ENCODE assay signal across 9 mouse cellular contexts in the genomic region with DNA sequence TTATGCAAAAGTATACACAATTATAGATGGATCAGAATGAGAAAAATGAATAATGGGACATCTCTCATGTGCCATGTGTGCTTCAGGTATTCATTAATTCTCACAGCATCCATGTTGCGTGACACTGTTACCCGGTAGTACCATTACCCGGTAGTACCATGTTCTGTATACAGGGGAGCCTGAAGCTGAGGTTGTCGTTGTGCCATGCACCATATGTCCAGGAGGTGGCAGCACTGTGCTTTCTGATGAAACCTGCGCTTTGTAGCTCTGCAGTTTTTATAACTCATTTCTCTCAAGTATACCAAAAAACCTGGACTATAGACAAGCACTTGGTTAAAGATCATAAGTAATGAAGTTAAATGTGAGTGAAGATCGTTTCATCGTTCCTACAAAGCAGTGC. TPM values are rescaled to one million over a fixed set of nuclear protein-coding genes. Genes with fewer than 3 reads are reported as not detected.
DNase-seq lines count a peak whose midpoint lies in the region; ATAC-seq and TF ChIP-seq lines count a peak whose summit lies in the region.
"Had no signal": no experiment of that assay in that cellular context is flagged by ENCODE, and none has a peak within 500 bp of the region (broad histone marks: within the 10 kb centered on the region; RNA-seq: fewer than 3 reads in every experiment).

No protein-coding gene starts in this region.

- peaks cover 33 to 79% of the 10 kb centered on the region in 2 experiments for H3K36me3 ChIP-seq in CH12.LX (replicated peaks in 1 of 2; ENCODE audit: control insufficient read depth in 1 of 2, insufficient read depth in 1 of 2, low read length in 1 of 2)
- H3K36me3 ChIP-seq in thymus, adult 2 months (ENCODE audit: control insufficient read depth, insufficient read depth, low read length): no peaks in the 10 kb centered on the region
- H3K36me3 ChIP-seq: heart, embryonic 15.5 days had no signal

- no peaks in the 10 kb centered on the region for H3K4me1 ChIP-seq in CH12.LX (ENCODE audit: control insufficient read depth in 1 of 2, insufficient read depth in 2 of 2)
- no peaks in the 10 kb centered on the region for H3K4me1 ChIP-seq in lung, adult 2 months (ENCODE audit: control insufficient read depth, insufficient read depth, low read length)
- no peaks in the 10 kb centered on the region for H3K4me1 ChIP-seq in thymus, adult 2 months (replicated peaks; ENCODE audit: control insufficient read depth, insufficient read depth, low read length)
- H3K4me1 ChIP-seq: heart, embryonic 15.5 days had no signal

- H3K9me3 ChIP-seq in CH12.LX (replicated peaks; ENCODE audit: low read length): peaks cover 3% of the 10 kb centered on the region
- H3K9me3 ChIP-seq: heart, embryonic 15.5 days had no signal

- no peak for TF ChIP-seq EP300 in CH12.LX (IDR thresholded peaks at IDR 0.05; ENCODE audit: low read length)

- 18% methylated on average over 7 of the region's 7 CpGs for WGBS in lung, adult 2 months
- 28% methylated on average over 7 of the region's 7 CpGs for WGBS in thymus, adult 2 months

- ATAC-seq in erythroid progenitor cell, adult 5-6 weeks (replicated peaks; ENCODE audit: low FRiP score, poor library complexity, severe bottlenecking): peak; percentile 73; the same call in 1 of the 2 replicates

- no peaks in the 10 kb centered on the region for H3K27me3 ChIP-seq in CH12.LX (replicated peaks)
- no peaks in the 10 kb centered on the region for H3K27me3 ChIP-seq in thymus, adult 2 months (ENCODE audit: control insufficient read depth, insufficient read depth, low read length)
- H3K27me3 ChIP-seq: heart, embryonic 15.5 days had no signal

- dilution Hi-C loops in CH12.LX (cut with MboI; ENCODE audit: extremely low pct_ligation_motif_present, extremely low pct_unique_long_range_greater_than_20kb, low sequenced_read_pairs): no loop called here

- H3K4me2 ChIP-seq in CH12.LX (ENCODE audit: insufficient read depth, low read depth, poor library complexity, severe bottlenecking): no peak overlapping the region
- H3K4me2 ChIP-seq: heart, embryonic 15.5 days had no signal

- TF ChIP-seq POLR2A in CH12.LX (IDR thresholded peaks at IDR 0.05; ENCODE audit: low read depth, low read length): no peak
- TF ChIP-seq POLR2A in brain, embryonic 14.5 days (IDR thresholded peaks at IDR 0.05; ENCODE audit: borderline replicate concordance, extremely low read depth, insufficient read depth, insufficient read length, poor library complexity, severe bottlenecking): no peak
- no peak for TF ChIP-seq POLR2A in lung, adult 2 months (IDR thresholded peaks at IDR 0.05; ENCODE audit: borderline replicate concordance, extremely low read depth, low read depth, low read length)
- no peak for TF ChIP-seq POLR2A in thymus, adult 2 months (IDR thresholded peaks at IDR 0.05; ENCODE audit: control insufficient read depth, extremely low read depth, insufficient read depth, low read length, poor library complexity)

- peak; percentile 87 for DNase-seq in CH12.LX (ENCODE audit: extremely low read depth)
- DNase-seq in brain, embryonic 14.5 days (ENCODE audit: low read depth): peak; percentile 90
- DNase-seq in heart, postnatal 25 days (ENCODE audit: low spot score): peak; percentile 28
- DNase-seq in layer of hippocampus, adult 18-20 months (ENCODE audit: low spot score in 2 of 2): peak; percentile 79 to 96
- DNase-seq in lung, adult 2 months: peak; percentile 80
- peak; percentile 28 for DNase-seq in ovary, adult 18-20 months (ENCODE audit: low spot score)
- DNase-seq in thymus, adult 2 months: peak; percentile 81

- intact Hi-C loops in heart, postnatal 25 days (cut with DNase I): loop anchor here (1.0 to 10.0 kb wide), 2 partner anchors 104 to 1017 kb away; no protein-coding TSS in a partner anchor

- TF ChIP-seq CTCF in CH12.LX (conservative IDR thresholded peaks at IDR 0.05 in 1 of 2, IDR thresholded peaks at IDR 0.05 in 1 of 2; ENCODE audit: low read depth in 2 of 2, low read length in 2 of 2): peak; percentile 91 to 96
- peak; percentile 97 for TF ChIP-seq CTCF in brain, embryonic 14.5 days (IDR thresholded peaks at IDR 0.05; ENCODE audit: borderline replicate concordance, extremely low read depth, insufficient read depth, insufficient read length)
- peak; percentile 99 for TF ChIP-seq CTCF in lung, adult 2 months (IDR thresholded peaks at IDR 0.05; ENCODE audit: insufficient read depth, low read length)
- no peak for TF ChIP-seq CTCF in thymus, adult 2 months (IDR thresholded peaks at IDR 0.05; ENCODE audit: borderline replicate concordance, control insufficient read depth, extremely low read depth, insufficient read depth, low read length, poor library complexity)

- no peak overlapping the region for H3K27ac ChIP-seq in CH12.LX (ENCODE audit: insufficient read depth, low read depth)
- H3K27ac ChIP-seq in thymus, adult 2 months (ENCODE audit: control insufficient read depth, insufficient read depth, low read length): no peak overlapping the region
- H3K27ac ChIP-seq: heart, embryonic 15.5 days had no signal

- peak; percentile 88 for TF ChIP-seq RAD21 in CH12.LX (IDR thresholded peaks at IDR 0.05; ENCODE audit: low read depth, low read length)

- H3K79me2 ChIP-seq in CH12.LX (replicated peaks; ENCODE audit: control insufficient read depth, extremely low read depth, insufficient read depth, poor library complexity, severe bottlenecking): no peaks in the 10 kb centered on the region

- H3K9ac ChIP-seq in CH12.LX (ENCODE audit: insufficient read depth, low read depth): no peak overlapping the region
- H3K9ac ChIP-seq: heart, embryonic 15.5 days had no signal

- in situ Hi-C loops in CH12.LX (cut with MboI; ENCODE audit: low pct_ligation_motif_present, low pct_unique_long_range_greater_than_20kb, low sequenced_read_pairs): no loop called here

- H3K4me3 ChIP-seq in CH12.LX (replicated peaks in 1 of 3; ENCODE audit: low read depth in 2 of 3, low read length in 2 of 3, poor library complexity in 1 of 3): no peak overlapping the region
- H3K4me3 ChIP-seq in lung, adult 2 months (replicated peaks; ENCODE audit: extremely low read depth, low read depth, low read length): no peak overlapping the region
- H3K4me3 ChIP-seq in thymus, adult 2 months (ENCODE audit: control insufficient read depth, insufficient read depth, low read length): no peak overlapping the region
- H3K4me3 ChIP-seq: heart, embryonic 15.5 days had no signal

TF ChIP-seq in CH12.LX, 34 proteins besides CTCF, POLR2A, EP300 and RAD21 (continues in another document):
- TF ChIP-seq SMC3 (IDR thresholded peaks at IDR 0.05; ENCODE audit: low read depth, low read length) (peak; percentile 90), JUN (IDR thresholded peaks at IDR 0.05; ENCODE audit: insufficient read depth, low read depth, low read length) (no peak), NRF1 (IDR thresholded peaks at IDR 0.05; ENCODE audit: low read depth, low read length) (0 out of 2 replicates have a peak, but pooled peaks have one; percentile 19), UBTF (IDR thresholded peaks at IDR 0.05; ENCODE audit: low read depth, low read length) (no peak), TCF12 (IDR thresholded peaks at IDR 0.05; ENCODE audit: low read depth, low read length) (no peak), ZC3H11A (IDR thresholded peaks at IDR 0.05; ENCODE audit: low read depth, low read length) (peak; percentile 42; the same call in 1 of the 2 replicates), MAZ (IDR thresholded peaks at IDR 0.05; ENCODE audit: low read depth, low read length) (no peak), ZKSCAN1 (IDR thresholded peaks at IDR 0.05; ENCODE audit: borderline replicate concordance, low read depth, low read length) (no peak), ZMIZ1 (IDR thresholded peaks at IDR 0.05; ENCODE audit: low read depth, low read length) (no peak), MAFK (IDR thresholded peaks at IDR 0.05; ENCODE audit: insufficient replicate concordance, low read length) (peak; percentile 24; the same call in 1 of the 2 replicates), ETS1 (conservative IDR thresholded peaks at IDR 0.05; ENCODE audit: low read depth, low read length) (no peak), NELFE (IDR thresholded peaks at IDR 0.05; ENCODE audit: low read depth, low read length) (peak; percentile 58; the same call in 1 of the 2 replicates)

RNA-seq across cellular contexts. Expression of a gene that starts 14.0 kb away (rescaled TPM):
- total RNA-seq in CH12.LX (2012; rRNA removed) (11.9 and 15.3 TPM in 2 replicates), CH12.LX (2014; rRNA removed) (7.6 and 7.7 TPM in 2 replicates)
- 11.6 and 14.4 TPM in 2 replicates for polyA plus RNA-seq in CH12.LX (2012; ENCODE audit: insufficient read length, low read depth)
- 0.78 and 1.5 TPM in 2 replicates for polyA plus RNA-seq in brain, embryonic 14.5 days (2012; rRNA removed)
- 5.4 and 8.6 TPM in 2 replicates for total RNA-seq in erythroid progenitor cell, adult 5-6 weeks (2015; ENCODE audit: low replicate concordance)
- total RNA-seq in erythroid progenitor cell, adult 5-6 weeks (2017; ENCODE audit: low replicate concordance): 4.2 and 6.3 TPM in 2 replicates
- total RNA-seq in heart, postnatal 25 days (2021): 1 to 10 TPM; 5.9 to 6.0 TPM
- 1 to 10 TPM; 2.4 to 2.5 TPM for total RNA-seq in layer of hippocampus, adult 18-20 months (2021)
- 7.8 and 9.8 TPM in 2 replicates for polyA plus RNA-seq in lung, adult 2 months (2012; rRNA removed)
- polyA plus RNA-seq in thymus, adult 2 months (2012; rRNA removed): 8.8 and 9.1 TPM in 2 replicates

RNA-seq across cellular contexts. Expression of a gene that starts 14.1 kb away (rescaled TPM):
- total RNA-seq in CH12.LX (2012; rRNA removed) (14.8 and 17.5 TPM in 2 replicates), CH12.LX (2014; rRNA removed) (16.9 and 19.5 TPM in 2 replicates)
- polyA plus RNA-seq in CH12.LX (2012; ENCODE audit: insufficient read length, low read depth): 15.0 and 15.2 TPM in 2 replicates
- polyA plus RNA-seq in brain, embryonic 14.5 days (2012; rRNA removed): 4.9 and 5.2 TPM in 2 replicates
- total RNA-seq in erythroid progenitor cell, adult 5-6 weeks (2015; ENCODE audit: low replicate concordance): 0.84 TPM in 1 of 2 replicates, not detected in the other
- 0.91 and 1.7 TPM in 2 replicates for total RNA-seq in erythroid progenitor cell, adult 5-6 weeks (2017; ENCODE audit: low replicate concordance)
- total RNA-seq in heart, postnatal 25 days (2021): 1 to 10 TPM; 1.4 to 1.9 TPM
- total RNA-seq in layer of hippocampus, adult 18-20 months (2021): 1 to 10 TPM; 2.7 to 3.5 TPM
- 1.7 and 2.2 TPM in 2 replicates for polyA plus RNA-seq in lung, adult 2 months (2012; rRNA removed)
- polyA plus RNA-seq in thymus, adult 2 months (2012; rRNA removed): 6.2 and 6.4 TPM in 2 replicates

RNA-seq across cellular contexts. Expression of a gene that starts 32.2 kb away (rescaled TPM):
- total RNA-seq in CH12.LX (2012; rRNA removed) (10.4 and 13.0 TPM in 2 replicates), CH12.LX (2014; rRNA removed) (33.4 and 37.0 TPM in 2 replicates)
- polyA plus RNA-seq in CH12.LX (2012; ENCODE audit: insufficient read length, low read depth): 24.7 and 30.1 TPM in 2 replicates
- 53.0 and 54.2 TPM in 2 replicates for polyA plus RNA-seq in brain, embryonic 14.5 days (2012; rRNA removed)
- total RNA-seq in erythroid progenitor cell, adult 5-6 weeks (2015; ENCODE audit: low replicate concordance): 23.8 and 54.9 TPM in 2 replicates
- total RNA-seq in erythroid progenitor cell, adult 5-6 weeks (2017; ENCODE audit: low replicate concordance): 8.9 and 14.9 TPM in 2 replicates
- total RNA-seq in heart, postnatal 25 days (2021): 10 to 100 TPM; 15.0 to 20.4 TPM
- 10 to 100 TPM; 57.1 to 75.3 TPM for total RNA-seq in layer of hippocampus, adult 18-20 months (2021)
- polyA plus RNA-seq in lung, adult 2 months (2012; rRNA removed): 20.7 and 30.9 TPM in 2 replicates
- polyA plus RNA-seq in thymus, adult 2 months (2012; rRNA removed): 20.1 and 23.0 TPM in 2 replicates

Comparison
In these comparisons a context has a peak if more than half of its experiments do, and no peak if none do; other contexts are left out.
1. DNase-seq: peak in every context shown above with its lines; median percentile 90 in brain, embryonic 14.5 days; 88 in layer of hippocampus, adult 18-20 months; 87 in CH12.LX; 81 in thymus, adult 2 months; 80 in lung, adult 2 months; 28 in heart, postnatal 25 days; 28 in ovary, adult 18-20 months.